Mouse (Mus musculus): ENCODE data around the gene Zfp958. TPM values are rescaled to one million over a fixed set of nuclear protein-coding genes. Genes with fewer than 3 reads are reported as not detected.
"Not testable (repeated sequence)": the region's sequence is repeated elsewhere in the genome, so short reads cannot be mapped to it uniquely, and the experiment has no call there.

Zfp958 gene
- polyA plus RNA-seq (2014; fragmentation: Nextera tagmentation; extraction: Ambion mirVana) = 18.8 and 22.7 TPM in 2 replicates

GRCm38 (mm10) chr8:4612932-4613853 lies at the start of gene Zfp958:
Gene Zfp958, plus strand, starts transcription at chr8:4613167.
- WGBS = under 1% methylated on average over 25 of the region's 25 CpGs
- H3K9me3 ChIP-seq (replicated peaks; ENCODE audit: control insufficient read depth, low read length) = no peaks in the 10 kb centered on the region
- no peaks in the 10 kb centered on the region for H3K27me3 ChIP-seq (replicated peaks; ENCODE audit: control insufficient read depth, insufficient read depth, low read length)
- no peaks in the 10 kb centered on the region for H3K36me3 ChIP-seq (ENCODE audit: control insufficient read depth, insufficient read depth, low read length)
- H3K4me2 ChIP-seq (ENCODE audit: low read length) = peak within 1 kb of the TSS; percentile 83
- ATAC-seq (peak; percentile 100), DNase-seq (ENCODE audit: low spot score) (peak; percentile 99)
- H3K4me3 ChIP-seq (ENCODE audit: low read depth, low read length) = peak within 1 kb of the TSS; percentile 82
- H3K4me1 ChIP-seq (ENCODE audit: control insufficient read depth, insufficient read depth, low read length) = no peaks in the 10 kb centered on the region
- peak within 1 kb of the TSS; percentile 84 for H3K27ac ChIP-seq (ENCODE audit: low read depth, low read length)
- H3K9ac ChIP-seq (ENCODE audit: low read length) = peak within 1 kb of the TSS; percentile 91

GRCm38 (mm10) chr8:4581986-4582385 lies 31.0 kb upstream of the Zfp958 start:
- no peaks in the 10 kb centered on the region for H3K36me3 ChIP-seq (ENCODE audit: control insufficient read depth, insufficient read depth, low read length)
- no peaks in the 10 kb centered on the region for H3K9me3 ChIP-seq (replicated peaks; ENCODE audit: control insufficient read depth, low read length)
- no peak overlapping the region for H3K9ac ChIP-seq (ENCODE audit: low read length)
- WGBS = 67% methylated on average over 3 of the region's 3 CpGs
- no peaks in the 10 kb centered on the region for H3K4me1 ChIP-seq (ENCODE audit: control insufficient read depth, insufficient read depth, low read length)
- no peak overlapping the region for H3K27ac ChIP-seq (ENCODE audit: low read depth, low read length)
- ATAC-seq = no peak
- no peaks in the 10 kb centered on the region for H3K27me3 ChIP-seq (replicated peaks; ENCODE audit: control insufficient read depth, insufficient read depth, low read length)
- no peak overlapping the region for H3K4me3 ChIP-seq (ENCODE audit: low read depth, low read length)
- DNase-seq (ENCODE audit: low spot score) = no peak
- no peak overlapping the region for H3K4me2 ChIP-seq (ENCODE audit: low read length)

- H3K27ac ChIP-seq (ENCODE audit: low read depth, low read length) = no peak overlapping the region
- H3K9me3 ChIP-seq (replicated peaks; ENCODE audit: control insufficient read depth, low read length) = no peaks in the 10 kb centered on the region
- no peak overlapping the region for H3K9ac ChIP-seq (ENCODE audit: low read length)
- H3K27me3 ChIP-seq (replicated peaks; ENCODE audit: control insufficient read depth, insufficient read depth, low read length) = no peaks in the 10 kb centered on the region
- WGBS = 68% methylated on average over 6 of the region's 6 CpGs
- DNase-seq (ENCODE audit: low spot score) (peak; percentile 4), ATAC-seq (no peak)
- no peaks in the 10 kb centered on the region for H3K4me1 ChIP-seq (ENCODE audit: control insufficient read depth, insufficient read depth, low read length)
- no peak overlapping the region for H3K4me3 ChIP-seq (ENCODE audit: low read depth, low read length)
- H3K36me3 ChIP-seq (ENCODE audit: control insufficient read depth, insufficient read depth, low read length) = no peaks in the 10 kb centered on the region
- no peak overlapping the region for H3K4me2 ChIP-seq (ENCODE audit: low read length)
Observed at GRCm38 (mm10) chr8:4582754-4583178, 30.2 kb upstream of the Zfp958 start.

- Histone ChIP-seq H3K9me3 (replicated peaks; ENCODE audit: control insufficient read depth, low read length) (no peaks in the 10 kb centered on the region), H3K4me3 (ENCODE audit: low read depth, low read length) (no peak overlapping the region), H3K4me2 (ENCODE audit: low read length) (no peak overlapping the region), H3K36me3 (ENCODE audit: control insufficient read depth, insufficient read depth, low read length) (no peaks in the 10 kb centered on the region), H3K9ac (ENCODE audit: low read length) (no peak overlapping the region), H3K4me1 (ENCODE audit: control insufficient read depth, insufficient read depth, low read length) (no peaks in the 10 kb centered on the region), H3K27ac (ENCODE audit: low read depth, low read length) (no peak overlapping the region), H3K27me3 (replicated peaks; ENCODE audit: control insufficient read depth, insufficient read depth, low read length) (no peaks in the 10 kb centered on the region)
- DNase-seq (ENCODE audit: low spot score) (no peak), ATAC-seq (no peak)
- 86% methylated on average over 1 of the region's 1 CpGs for WGBS
Observed at GRCm38 (mm10) chr8:4584660-4585059, 28.3 kb upstream of the Zfp958 start.

- H3K4me3 ChIP-seq (ENCODE audit: low read depth, low read length) = no peak overlapping the region
- H3K4me2 ChIP-seq (ENCODE audit: low read length) = no peak overlapping the region
- no peaks in the 10 kb centered on the region for H3K27me3 ChIP-seq (replicated peaks; ENCODE audit: control insufficient read depth, insufficient read depth, low read length)
- no peak for ATAC-seq
- 21% methylated on average over 4 of the region's 4 CpGs for WGBS
- no peaks in the 10 kb centered on the region for H3K36me3 ChIP-seq (ENCODE audit: control insufficient read depth, insufficient read depth, low read length)
- DNase-seq (ENCODE audit: low spot score) = no peak
- no peak overlapping the region for H3K27ac ChIP-seq (ENCODE audit: low read depth, low read length)
- no peak overlapping the region for H3K9ac ChIP-seq (ENCODE audit: low read length)
- H3K9me3 ChIP-seq (replicated peaks; ENCODE audit: control insufficient read depth, low read length) = no peaks in the 10 kb centered on the region
- no peaks in the 10 kb centered on the region for H3K4me1 ChIP-seq (ENCODE audit: control insufficient read depth, insufficient read depth, low read length)
Observed at GRCm38 (mm10) chr8:4586356-4586755, 26.6 kb upstream of the Zfp958 start.

- ATAC-seq = peak; percentile 79
- Histone ChIP-seq H3K9me3 (replicated peaks; ENCODE audit: control insufficient read depth, low read length) (no peaks in the 10 kb centered on the region), H3K36me3 (ENCODE audit: control insufficient read depth, insufficient read depth, low read length) (no peaks in the 10 kb centered on the region), H3K27ac (ENCODE audit: low read depth, low read length) (no peak overlapping the region), H3K4me2 (ENCODE audit: low read length) (no peak overlapping the region), H3K9ac (ENCODE audit: low read length) (peak overlapping the region; percentile 37; the same call in 1 of the 2 replicates), H3K27me3 (replicated peaks; ENCODE audit: control insufficient read depth, insufficient read depth, low read length) (no peaks in the 10 kb centered on the region), H3K4me1 (ENCODE audit: control insufficient read depth, insufficient read depth, low read length) (no peaks in the 10 kb centered on the region), H3K4me3 (ENCODE audit: low read depth, low read length) (no peak overlapping the region)
- peak; percentile 95 for DNase-seq (ENCODE audit: low spot score)
- 34% methylated on average over 9 of the region's 9 CpGs for WGBS
Observed at GRCm38 (mm10) chr8:4588165-4589000, 24.6 kb upstream of the Zfp958 start.

- Histone ChIP-seq H3K27me3 (replicated peaks; ENCODE audit: control insufficient read depth, insufficient read depth, low read length) (no peaks in the 10 kb centered on the region), H3K36me3 (ENCODE audit: control insufficient read depth, insufficient read depth, low read length) (no peaks in the 10 kb centered on the region), H3K27ac (ENCODE audit: low read depth, low read length) (no peak overlapping the region), H3K4me1 (ENCODE audit: control insufficient read depth, insufficient read depth, low read length) (no peaks in the 10 kb centered on the region), H3K9ac (ENCODE audit: low read length) (no peak overlapping the region), H3K4me2 (ENCODE audit: low read length) (no peak overlapping the region), H3K4me3 (ENCODE audit: low read depth, low read length) (no peak overlapping the region), H3K9me3 (replicated peaks; ENCODE audit: control insufficient read depth, low read length) (no peaks in the 10 kb centered on the region)
- DNase-seq (ENCODE audit: low spot score) (no peak), ATAC-seq (no peak)
- 93% methylated on average over 7 of the region's 7 CpGs for WGBS
Observed at GRCm38 (mm10) chr8:4608896-4609295, 4.1 kb upstream of the Zfp958 start.

- not testable (repeated sequence) for H3K4me2 ChIP-seq (ENCODE audit: low read length); H3K4me3 ChIP-seq (ENCODE audit: low read depth, low read length); H3K9ac ChIP-seq (ENCODE audit: low read length); ATAC-seq; H3K4me1 ChIP-seq (ENCODE audit: control insufficient read depth, insufficient read depth, low read length); H3K27ac ChIP-seq (ENCODE audit: low read depth, low read length); DNase-seq (ENCODE audit: low spot score); H3K9me3 ChIP-seq (replicated peaks; ENCODE audit: control insufficient read depth, low read length); H3K27me3 ChIP-seq (replicated peaks; ENCODE audit: control insufficient read depth, insufficient read depth, low read length); H3K36me3 ChIP-seq (ENCODE audit: control insufficient read depth, insufficient read depth, low read length)
- WGBS = 65% methylated on average over 4 of the region's 4 CpGs
Observed at GRCm38 (mm10) chr8:4611626-4612175, 1.3 kb upstream of the Zfp958 start.
